Mouse (Mus musculus) myocyte (in vitro differentiated cells): ENCODE measurements at regions not wholly inside any gene's neighbourhood (a gene's known extent, or its start where the extent isn't known, plus 50 kb on each side); places are given as distances from the start of the nearest gene placed in this dataset.

Experiments
- MAX ChIP-seq: IDR thresholded peaks from one replicate; pipeline ENCODE4 v1.6.1; 2011; ENCODE audit warnings: low read depth, mild to moderate bottlenecking, control low read depth
- POLR2A ChIP-seq: IDR thresholded peaks from one replicate; pipeline ENCODE4 v1.6.1; 2011; ENCODE audit warnings: low read depth, mild to moderate bottlenecking, control low read depth, moderate library complexity; ENCODE audit not compliant: insufficient read length
- SRF ChIP-seq: IDR thresholded peaks from one replicate; pipeline ENCODE4 v1.6.1; 2011; ENCODE audit warnings: low read depth; ENCODE audit not compliant: control insufficient read depth, insufficient read length
- USF1 ChIP-seq: IDR thresholded peaks from one replicate; pipeline ENCODE4 v1.6.1; 2011; ENCODE audit warnings: low read depth, mild to moderate bottlenecking, control low read depth, moderate library complexity

DNA sequence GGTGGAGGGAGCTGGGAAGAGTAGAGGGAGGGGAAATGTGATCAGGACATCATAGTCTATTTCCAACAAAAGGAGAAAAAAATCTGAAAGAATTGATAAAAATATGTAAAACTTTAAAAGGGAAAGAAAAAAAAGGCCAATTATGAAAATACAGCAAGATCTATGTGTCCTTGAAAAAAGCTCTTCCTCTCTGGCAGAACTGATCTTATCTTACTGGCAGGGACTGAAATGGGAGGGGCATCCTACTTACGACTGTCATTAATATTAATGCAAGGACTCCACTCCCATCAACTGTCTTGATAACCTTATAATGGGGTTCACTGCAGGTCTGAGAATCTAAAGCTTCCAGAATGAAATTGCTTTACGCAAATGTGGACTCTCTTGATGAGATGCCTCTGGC lies 53.7 kb upstream of the Tnik start:
- no peak for TF ChIP-seq USF1
- TF ChIP-seq MAX, result no peak
- TF ChIP-seq SRF, result no peak
- no peak for TF ChIP-seq POLR2A
